Mouse (Mus musculus): ENCODE data around the gene Hspb9. TPM values are rescaled to one million over a fixed set of nuclear protein-coding genes. Genes with fewer than 3 reads are reported as not detected.

The Hspb9 gene
- polyA plus RNA-seq, 1 experiment from 2014 or later = 0.36 TPM

Other genes with a start within 250 kb of the Hspb9 start
- gene Klhl11, start 241.1 kb upstream of the Hspb9 start, polyA plus RNA-seq (2014; fragmentation: Nextera tagmentation; extraction: Ambion mirVana) = 15.5 and 15.7 TPM in 2 replicates
- 294 TPM in 2 replicates for gene Acly, start 185.8 kb upstream of the Hspb9 start, polyA plus RNA-seq (2014; fragmentation: Nextera tagmentation; extraction: Ambion mirVana)
- 1.3 and 1.9 TPM in 2 replicates for gene Ttc25, start 168.2 kb upstream of the Hspb9 start, polyA plus RNA-seq (2014; fragmentation: Nextera tagmentation; extraction: Ambion mirVana)
- gene Cnp, start 138.9 kb upstream of the Hspb9 start, polyA plus RNA-seq (2014; fragmentation: Nextera tagmentation; extraction: Ambion mirVana) = 18.3 and 20.3 TPM in 2 replicates
- gene Nkiras2, start 94.6 kb upstream of the Hspb9 start, polyA plus RNA-seq (2014; fragmentation: Nextera tagmentation; extraction: Ambion mirVana) = 94.5 and 107 TPM in 2 replicates
- 95.9 and 105 TPM in 2 replicates for gene Dnajc7, start 93.7 kb upstream of the Hspb9 start, polyA plus RNA-seq (2014; fragmentation: Nextera tagmentation; extraction: Ambion mirVana)
- gene Zfp385c, start 21.4 kb upstream of the Hspb9 start, polyA plus RNA-seq (2014; fragmentation: Nextera tagmentation; extraction: Ambion mirVana) = 0.16 TPM in 1 of 2 replicates, not detected in the other
- gene Dhx58, start 9.6 kb upstream of the Hspb9 start, polyA plus RNA-seq (2014; fragmentation: Nextera tagmentation; extraction: Ambion mirVana) = 3.1 and 4.3 TPM in 2 replicates
- 80.7 and 82.0 TPM in 2 replicates for gene Kat2a, start 1.4 kb upstream of the Hspb9 start, polyA plus RNA-seq (2014; fragmentation: Nextera tagmentation; extraction: Ambion mirVana)
- 39.4 and 50.5 TPM in 2 replicates for gene Rab5c, start 24.4 kb downstream of the Hspb9 start, polyA plus RNA-seq (2014; fragmentation: Nextera tagmentation; extraction: Ambion mirVana)
- gene Kcnh4, start 46.1 kb downstream of the Hspb9 start, polyA plus RNA-seq (2014; fragmentation: Nextera tagmentation; extraction: Ambion mirVana) = 2.7 and 3.1 TPM in 2 replicates
- not detected in 2 replicates for gene Hcrt, start 49.1 kb downstream of the Hspb9 start, polyA plus RNA-seq (2014; fragmentation: Nextera tagmentation; extraction: Ambion mirVana)
- gene Ghdc, start 57.1 kb downstream of the Hspb9 start, polyA plus RNA-seq (2014; fragmentation: Nextera tagmentation; extraction: Ambion mirVana) = 2.1 and 2.9 TPM in 2 replicates
- 18.7 and 19.1 TPM in 2 replicates for gene Stat5b, start 136.9 kb downstream of the Hspb9 start, polyA plus RNA-seq (2014; fragmentation: Nextera tagmentation; extraction: Ambion mirVana)
- 1.3 and 1.5 TPM in 2 replicates for gene Stat5a, start 145.5 kb downstream of the Hspb9 start, polyA plus RNA-seq (2014; fragmentation: Nextera tagmentation; extraction: Ambion mirVana)
- gene Stat3, start 225.7 kb downstream of the Hspb9 start, polyA plus RNA-seq (2014; fragmentation: Nextera tagmentation; extraction: Ambion mirVana) = 26.2 and 27.8 TPM in 2 replicates

Measured in forebrain, embryonic 11.5 days (tissue).